Mouse (Mus musculus): ENCODE measurements around the gene Pnpla2. TPM values are rescaled to one million over a fixed set of nuclear protein-coding genes. Genes with fewer than 3 reads are reported as not detected.

Pnpla2 gene
- total RNA-seq, 2 experiments from 2014 or later: 32.4 to 36.6 TPM

GRCm38 (mm10) chr7:141431434-141432185 lies 23.4 kb upstream of the Pnpla2 start:
- no peak for DNase-seq (ENCODE audit: low spot score in 2 of 2)

GRCm38 (mm10) chr7:141432186-141432611 lies 22.8 kb upstream of the Pnpla2 start:
- no peak for DNase-seq (ENCODE audit: low spot score in 2 of 2)

- no peak for DNase-seq (ENCODE audit: low spot score in 2 of 2)
Observed at GRCm38 (mm10) chr7:141432741-141433516, 22.1 kb upstream of the Pnpla2 start.

GRCm38 (mm10) chr7:141433517-141434400 lies 21.2 kb upstream of the Pnpla2 start:
- DNase-seq (ENCODE audit: low spot score in 2 of 2): no peak

GRCm38 (mm10) chr7:141434464-141434863 lies 20.5 kb upstream of the Pnpla2 start:
- peak; percentile 70 to 78 for DNase-seq (ENCODE audit: low spot score in 2 of 2)

GRCm38 (mm10) chr7:141435129-141435855 lies 19.7 kb upstream of the Pnpla2 start:
- DNase-seq (ENCODE audit: low spot score in 2 of 2): peak in 1 of 2 experiments; percentile 61

DNA sequence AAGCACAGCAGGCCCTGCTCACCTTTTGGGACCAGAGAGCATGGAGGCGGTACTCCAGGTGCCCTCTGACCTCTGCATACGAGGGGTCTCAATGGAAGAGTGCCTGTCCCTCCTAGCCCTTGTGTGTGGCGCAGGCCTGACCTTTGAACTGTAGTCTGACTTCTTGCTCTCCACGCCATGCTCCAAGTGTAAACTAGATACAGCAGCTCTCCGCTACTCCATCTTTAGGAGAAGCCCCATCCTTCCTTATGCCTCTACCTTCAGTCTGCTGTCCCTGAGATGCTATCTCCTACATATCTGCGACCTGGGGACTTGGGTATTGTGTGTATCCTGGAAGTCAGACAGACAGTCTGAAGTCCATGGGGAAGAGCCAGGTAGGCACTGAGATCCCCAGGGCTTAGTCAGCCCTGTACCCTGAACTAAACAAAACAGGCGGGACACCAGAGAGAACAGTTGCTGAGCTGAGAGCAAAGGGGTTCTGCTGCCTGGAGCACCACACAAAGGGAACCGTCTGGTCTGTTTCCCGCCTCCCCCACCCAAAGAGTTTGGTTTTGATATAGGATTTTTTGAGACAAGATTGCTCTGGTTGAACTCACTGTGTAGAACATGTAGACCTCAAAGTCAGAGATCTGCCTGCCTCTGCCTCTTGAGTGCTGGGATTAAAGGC lies 19.0 kb upstream of the Pnpla2 start:
- no peak for DNase-seq (ENCODE audit: low spot score in 2 of 2)

- no peak for DNase-seq (ENCODE audit: low spot score in 2 of 2)
Observed at GRCm38 (mm10) chr7:141436523-141436892, 18.5 kb upstream of the Pnpla2 start.

- DNase-seq (ENCODE audit: low spot score in 2 of 2): peak; percentile 76 to 92
Observed at GRCm38 (mm10) chr7:141437178-141438120, 17.5 kb upstream of the Pnpla2 start, which contains the start of gene Slc25a22. Slc25a22 (minus strand) TSS chr7:141437892.

- no peak for DNase-seq (ENCODE audit: low spot score in 2 of 2)
Observed at GRCm38 (mm10) chr7:141438201-141438968, 16.6 kb upstream of the Pnpla2 start.

GRCm38 (mm10) chr7:141439140-141439679 lies 15.8 kb upstream of the Pnpla2 start:
- no peak for DNase-seq (ENCODE audit: low spot score in 2 of 2)

- DNase-seq (ENCODE audit: low spot score in 2 of 2): no peak
Observed at GRCm38 (mm10) chr7:141439811-141440210, 15.2 kb upstream of the Pnpla2 start.

DNA sequence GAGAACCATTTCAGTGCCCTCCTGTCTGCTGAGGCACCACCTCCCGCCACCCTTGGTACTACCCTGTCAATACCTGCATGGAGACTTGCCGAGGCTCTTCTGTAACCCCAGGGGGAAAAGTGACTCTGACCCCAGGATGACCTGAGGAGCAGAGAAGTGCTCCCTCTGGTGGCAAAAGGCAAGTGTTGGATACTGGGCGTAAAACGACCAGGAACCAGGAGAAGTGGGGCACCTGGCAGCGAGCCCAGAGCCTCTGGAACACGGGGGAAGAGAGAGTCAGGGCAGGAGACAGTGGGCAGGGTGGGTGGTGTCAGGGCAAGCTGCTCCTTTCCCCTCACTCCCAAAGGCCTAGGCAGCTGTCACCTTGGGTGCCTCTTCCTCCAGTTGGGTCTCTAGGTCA lies 14.4 kb upstream of the Pnpla2 start:
- DNase-seq (ENCODE audit: low spot score in 2 of 2): peak in 1 of 2 experiments; percentile 72

GRCm38 (mm10) chr7:141441460-141441859 lies 13.5 kb upstream of the Pnpla2 start:
- no peak for DNase-seq (ENCODE audit: low spot score in 2 of 2)

- no peak for DNase-seq (ENCODE audit: low spot score in 2 of 2)
Observed at GRCm38 (mm10) chr7:141442199-141442598, 12.8 kb upstream of the Pnpla2 start.

- no peak for DNase-seq (ENCODE audit: low spot score in 2 of 2)
Observed at GRCm38 (mm10) chr7:141443081-141443821, 11.7 kb upstream of the Pnpla2 start.

- DNase-seq (ENCODE audit: low spot score in 2 of 2): no peak
Observed at GRCm38 (mm10) chr7:141443828-141444237, 11.2 kb upstream of the Pnpla2 start, which contains the start of gene Pidd1. Pidd1 (minus strand) TSS chr7:141444025.
